Mouse (Mus musculus) lung, adult 2 months (tissue): Measurements from ENCODE around the gene Ddi1. TPM values are rescaled to one million over a fixed set of nuclear protein-coding genes. Genes with fewer than 3 reads are reported as not detected.
"Not testable (repeated sequence)": the region's sequence is repeated elsewhere in the genome, so short reads cannot be mapped to it uniquely, and the experiment has no call there.

ENCODE experiments used
- DNase-seq: peaks from one replicate; pipeline ENCODE4 v3.0.0; 2022
- H3K4me1 ChIP-seq: fragments of 200-500 bp; 2 replicates; pipeline ENCODE4 v1.6.1; 2011; ENCODE audit warnings: low read length; ENCODE audit not compliant: control insufficient read depth, insufficient read depth
- H3K4me3 ChIP-seq: fragments of 200-500 bp; replicated peaks from 2 replicates; pipeline ENCODE3; 2011; ENCODE audit warnings: low read depth, mild to moderate bottlenecking, control low read depth, low read length; ENCODE audit errors: extremely low read depth
- CTCF ChIP-seq: fragments of 200-500 bp; IDR thresholded peaks from 2 replicates; pipeline ENCODE4 v1.5.1; 2011; ENCODE audit warnings: mild to moderate bottlenecking, low read length, control low read depth; ENCODE audit not compliant: insufficient read depth
- POLR2A ChIP-seq: fragments of 200-500 bp; IDR thresholded peaks from 2 replicates; pipeline ENCODE4 v1.6.1; 2011; ENCODE audit warnings: low read depth, mild to moderate bottlenecking, control low read depth, low read length, borderline replicate concordance; ENCODE audit errors: extremely low read depth
- WGBS: fragments of 180-500 bp; shearing (Covaris S2); methylation state at CpG from one replicate; pipeline ENCODE4 v1.1.7; 2018; 5-methylcytosine and 5-hydroxymethylcytosine counted together
- polyA plus RNA-seq: library from polyadenylated mRNA; depleted of rRNA; stranded (reverse); fragments of >200 nt; gene quantifications from 2 replicates; pipeline ENCODE4 v1.2.3, GENCODE M21; 2012; rRNA removed

The Ddi1 gene
- polyA plus RNA-seq, 1 experiment, result not detected

- 72% methylated on average over 2 of the region's 2 CpGs for WGBS
- Histone ChIP-seq H3K4me1 (no peaks in the 10 kb centered on the region), H3K4me3 (no peak overlapping the region)
- no peak for TF ChIP-seq POLR2A
- TF ChIP-seq CTCF, result no peak
- no peak for DNase-seq
Observed at GRCm38 (mm10) chr9:6264820-6265219, 4.8 kb downstream of the Ddi1 start.

GRCm38 (mm10) chr9:6257072-6257471 is 12.6 kb downstream of the Ddi1 start:
- Histone ChIP-seq H3K4me3 (no peak overlapping the region), H3K4me1 (no peaks in the 10 kb centered on the region)
- DNase-seq, result no peak
- TF ChIP-seq POLR2A, result no peak
- TF ChIP-seq CTCF, result no peak

GRCm38 (mm10) chr9:6251990-6252389 is 17.7 kb downstream of the Ddi1 start:
- no peak overlapping the region for H3K4me3 ChIP-seq
- no peaks in the 10 kb centered on the region for H3K4me1 ChIP-seq
- TF ChIP-seq POLR2A (no peak), CTCF (no peak)
- no peak for DNase-seq
- WGBS, result 86% methylated on average over 2 of the region's 2 CpGs

DNA sequence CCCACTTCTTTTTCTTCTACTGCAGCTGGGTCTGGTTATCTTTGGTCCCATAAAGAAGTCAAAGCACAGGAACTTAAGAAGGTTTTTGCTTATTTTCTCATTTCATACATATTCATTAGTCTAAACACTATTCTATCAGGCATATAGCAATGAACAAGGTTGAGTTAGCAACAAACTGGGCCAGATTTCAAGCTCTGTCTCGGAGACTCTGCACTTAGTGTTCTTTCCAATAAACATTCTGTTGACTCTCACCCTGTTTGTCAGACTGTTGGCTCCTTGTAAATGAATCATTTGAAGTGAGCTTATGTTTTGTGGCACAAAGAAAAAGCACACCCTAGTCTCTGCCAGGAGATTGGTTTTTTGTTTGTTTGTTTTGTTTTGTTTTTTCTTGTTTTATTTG is 19.3 kb downstream of the Ddi1 start:
- WGBS, result 44% methylated on average over 1 of the region's 1 CpGs
- DNase-seq, result no peak
- no peaks in the 10 kb centered on the region for H3K4me1 ChIP-seq
- H3K4me3 ChIP-seq, result no peak overlapping the region
- TF ChIP-seq CTCF (no peak), POLR2A (no peak)

DNA sequence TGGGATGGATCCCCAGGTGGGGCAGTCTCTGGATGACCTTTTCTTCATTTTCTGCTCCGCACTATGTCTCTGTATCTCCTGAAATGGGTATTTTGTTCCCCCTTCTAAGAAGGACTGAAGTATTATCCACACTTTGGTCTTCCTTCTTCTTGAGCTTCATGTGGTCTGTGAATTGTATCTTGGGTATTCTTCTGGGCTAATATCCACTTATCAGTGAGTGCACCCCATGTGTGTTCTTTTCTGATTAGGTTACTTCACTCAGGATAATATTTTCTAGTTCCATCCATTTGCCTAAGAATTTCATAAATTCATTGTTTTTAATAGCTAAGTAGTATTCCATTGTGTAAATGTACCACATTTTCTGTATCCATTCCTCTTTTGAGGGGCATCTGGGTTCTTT is 33.7 kb downstream of the Ddi1 start:
- DNase-seq, H3K4me3 ChIP-seq, H3K4me1 ChIP-seq: not testable (repeated sequence)
- 93% methylated on average over 1 of the region's 1 CpGs for WGBS

- Histone ChIP-seq H3K4me3 (no peak overlapping the region), H3K4me1 (no peaks in the 10 kb centered on the region)
- TF ChIP-seq POLR2A, result no peak
- no peak for TF ChIP-seq CTCF
- WGBS, result 67% methylated on average over 1 of the region's 1 CpGs
- DNase-seq, result no peak
Observed at GRCm38 (mm10) chr9:6217505-6217904, 52.1 kb downstream of the Ddi1 start.

DNA sequence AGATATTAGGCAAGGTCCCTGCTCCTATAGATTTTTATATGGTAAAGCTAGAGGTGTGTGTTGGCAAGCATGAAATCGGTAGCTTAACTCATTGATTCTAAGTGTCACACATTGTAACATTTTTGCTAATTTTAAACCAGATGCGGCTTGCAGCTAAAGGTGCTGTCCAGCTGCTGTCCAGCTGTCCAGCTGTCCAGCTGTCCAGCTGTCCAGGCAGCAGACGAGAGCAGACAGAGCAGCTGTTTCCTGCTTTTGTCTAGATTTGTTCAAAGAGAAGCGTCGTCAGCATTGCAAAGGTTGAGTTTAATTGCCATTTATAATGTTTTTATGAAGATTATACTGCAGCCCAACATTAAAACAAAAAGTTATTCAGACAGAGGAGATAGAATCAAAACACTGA is 56.8 kb downstream of the Ddi1 start:
- 35% methylated on average over 5 of the region's 5 CpGs for WGBS

More for the DNA sequence above, 56.8 kb downstream of the Ddi1 start:
- Histone ChIP-seq H3K4me3 (no peak overlapping the region), H3K4me1 (no peaks in the 10 kb centered on the region)
- TF ChIP-seq POLR2A, result no peak
- TF ChIP-seq CTCF, result no peak
- DNase-seq, result no peak

Other genes with a start within 250 kb of the Ddi1 start
- gene Pdgfd, start 101.3 kb downstream of the Ddi1 start, polyA plus RNA-seq, result 5.2 and 7.6 TPM in 2 replicates